Mouse (Mus musculus): ENCODE data around the gene Ebf3.

Ebf3 gene

DNA sequence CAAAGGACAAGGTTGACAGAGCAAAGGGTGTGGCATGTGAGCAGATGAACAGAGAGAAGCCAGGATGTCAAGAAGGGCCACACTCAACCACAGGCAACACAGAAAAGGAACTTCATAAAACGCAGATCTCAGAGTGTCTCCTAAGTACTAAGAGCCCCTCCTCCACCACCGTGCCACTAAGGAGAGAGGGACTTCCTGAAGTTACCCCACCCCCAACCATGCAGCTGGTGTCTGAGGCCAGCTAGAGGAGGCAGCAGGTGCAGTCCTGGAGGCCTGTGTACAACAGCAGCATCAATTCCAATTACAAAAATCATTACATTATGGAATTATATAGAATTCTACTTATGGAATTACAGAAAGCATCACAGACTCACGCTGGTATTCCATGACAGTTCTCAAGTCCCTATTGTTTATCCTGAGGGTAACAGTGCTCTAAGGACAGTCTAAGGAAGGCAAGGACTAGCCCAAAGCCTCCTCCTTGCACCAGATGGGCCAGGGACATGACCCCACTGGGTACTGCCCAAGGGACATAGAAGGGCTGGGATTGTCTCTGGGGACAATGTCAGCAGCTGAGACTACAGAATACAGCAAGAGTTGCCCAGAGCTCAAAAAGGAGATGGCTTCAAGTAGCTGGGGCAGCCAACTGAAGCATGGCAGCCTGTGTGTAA lies 24.8 kb downstream of the Ebf3 start:
- no peak for DNase-seq (ENCODE audit: low read depth, low spot score)

- no peak for DNase-seq (ENCODE audit: low read depth, low spot score)
Observed at GRCm38 (mm10) chr7:137278171-137278570, 36.1 kb downstream of the Ebf3 start.

GRCm38 (mm10) chr7:137277713-137278112 lies 36.5 kb downstream of the Ebf3 start:
- no peak for DNase-seq (ENCODE audit: low read depth, low spot score)

DNA sequence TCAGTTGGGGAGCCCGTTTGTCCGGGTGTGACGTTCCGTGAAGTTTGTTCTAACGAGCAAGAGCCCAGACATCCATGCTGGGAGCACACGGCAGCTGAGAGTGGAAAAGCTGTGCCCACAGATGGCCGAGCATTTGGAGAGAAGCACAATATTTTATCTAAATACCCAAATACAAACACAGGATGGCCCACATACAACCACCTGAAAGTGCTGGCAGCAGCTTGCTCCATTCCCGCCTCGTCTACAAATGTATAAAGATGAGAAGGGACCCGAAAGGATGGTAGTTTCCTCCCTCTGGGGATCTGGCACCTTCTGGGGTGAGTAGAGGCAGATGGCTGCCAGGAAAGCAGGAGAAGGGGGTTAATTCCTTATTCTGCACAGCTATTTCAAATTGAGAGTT lies 42.0 kb downstream of the Ebf3 start:
- DNase-seq (ENCODE audit: low read depth, low spot score), result no peak

DNA sequence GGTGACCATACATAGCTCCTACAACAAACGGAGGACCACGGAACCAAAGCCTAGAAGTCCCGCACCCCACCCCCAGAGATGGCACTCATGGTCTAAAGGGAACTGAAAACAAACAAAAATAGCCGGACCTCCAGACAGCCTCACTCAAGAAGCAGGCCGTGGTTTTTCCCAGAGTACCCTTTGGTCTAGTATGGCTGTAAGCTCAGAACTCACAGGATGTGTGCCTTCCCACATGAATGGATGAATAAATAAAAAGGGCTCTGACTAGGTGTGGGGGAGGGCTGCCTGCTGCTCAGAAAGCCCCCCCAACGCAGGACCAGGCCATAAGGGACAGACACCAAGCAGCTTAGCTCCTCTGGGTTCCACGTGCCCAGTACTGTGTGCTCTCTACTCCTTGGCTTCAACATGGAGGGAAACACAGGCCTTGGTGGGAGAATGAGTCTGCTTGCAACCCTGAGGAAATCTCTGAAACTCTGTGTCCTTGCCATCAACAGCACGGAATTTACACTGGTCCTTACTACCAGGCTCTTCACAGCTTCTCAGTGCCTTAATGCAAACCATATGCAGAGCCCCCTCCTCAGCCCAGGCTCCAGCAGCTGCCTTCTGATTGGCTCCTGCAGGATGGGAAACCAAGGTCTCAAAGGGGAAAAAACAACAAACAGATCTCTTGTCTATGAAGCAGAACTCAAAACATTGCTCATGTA lies 45.6 kb downstream of the Ebf3 start:
- DNase-seq (ENCODE audit: low read depth, low spot score), result no peak

DNA sequence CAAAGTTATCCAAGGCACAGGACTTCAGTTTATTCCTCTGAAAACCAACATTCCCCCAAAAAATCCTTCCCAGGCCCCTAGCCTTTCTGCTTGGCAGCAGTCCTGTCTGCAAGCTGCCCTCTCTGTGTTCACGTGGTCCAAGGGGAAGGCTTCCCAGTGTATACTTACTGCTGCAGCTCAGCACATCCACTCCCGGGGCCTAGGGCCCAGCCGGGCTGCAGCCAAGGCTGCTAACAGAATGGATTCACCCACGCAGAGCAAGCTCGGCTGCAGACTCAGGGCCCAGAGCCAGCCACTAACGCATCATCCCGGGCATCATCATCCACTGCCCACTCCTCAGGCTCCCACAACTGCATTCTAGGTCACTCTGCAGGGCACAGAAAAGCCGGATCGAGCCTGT lies 46.8 kb downstream of the Ebf3 start:
- DNase-seq (ENCODE audit: low read depth, low spot score), result no peak

GRCm38 (mm10) chr7:137266575-137266974 lies 47.7 kb downstream of the Ebf3 start:
- no peak for DNase-seq (ENCODE audit: low read depth, low spot score)

GRCm38 (mm10) chr7:137262330-137262729 lies 51.9 kb downstream of the Ebf3 start:
- DNase-seq (ENCODE audit: low read depth, low spot score), result no peak

GRCm38 (mm10) chr7:137246213-137246872 lies 67.9 kb downstream of the Ebf3 start:
- peak; percentile 65 for DNase-seq (ENCODE audit: low read depth, low spot score)

DNA sequence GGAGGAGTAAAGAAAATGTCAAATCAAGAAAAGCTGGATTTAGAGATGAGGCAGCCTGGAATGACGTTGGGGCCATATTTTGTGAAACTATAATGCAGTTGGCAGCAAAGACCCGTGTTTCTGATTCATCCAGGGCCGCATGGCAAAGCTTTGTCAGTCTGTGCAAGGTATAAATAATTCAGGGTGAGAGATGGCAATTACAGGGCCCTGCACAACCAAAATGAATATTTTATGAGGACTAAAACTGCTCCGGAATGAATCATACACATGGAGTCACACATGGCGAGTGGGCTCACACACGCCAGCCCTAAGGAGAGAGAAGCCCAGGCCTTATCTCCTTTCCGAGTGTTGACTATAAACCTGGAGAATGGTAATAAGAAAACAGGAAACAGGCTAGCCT lies 69.4 kb downstream of the Ebf3 start:
- DNase-seq (ENCODE audit: low read depth, low spot score), result no peak

GRCm38 (mm10) chr7:137240481-137240880 lies 73.8 kb downstream of the Ebf3 start:
- DNase-seq (ENCODE audit: low read depth, low spot score), result no peak

- DNase-seq (ENCODE audit: low read depth, low spot score), result no peak
Observed at GRCm38 (mm10) chr7:137239542-137240133, 74.6 kb downstream of the Ebf3 start.

GRCm38 (mm10) chr7:137237419-137237818 lies 76.8 kb downstream of the Ebf3 start:
- DNase-seq (ENCODE audit: low read depth, low spot score), result no peak

DNA sequence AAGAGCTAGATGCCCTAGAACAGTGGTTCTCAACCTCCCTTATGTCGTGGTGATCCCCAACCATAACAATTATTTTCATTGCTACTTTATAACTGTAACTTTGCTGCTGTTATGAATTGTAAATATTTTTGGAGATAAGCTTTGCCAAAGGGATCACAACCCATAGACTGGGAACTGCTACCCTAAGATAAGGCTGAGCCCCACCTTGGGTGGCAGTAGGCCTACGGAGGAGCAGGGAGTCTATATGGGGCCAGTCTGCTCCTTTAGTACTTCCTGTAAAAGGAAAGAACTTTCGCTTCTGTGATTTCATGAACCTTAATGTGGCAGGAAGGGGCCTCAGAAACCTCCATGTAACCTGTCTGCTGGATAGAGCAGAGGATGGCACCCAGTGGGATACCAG lies 90.4 kb downstream of the Ebf3 start:
- DNase-seq (ENCODE audit: low read depth, low spot score), result no peak

- no peak for DNase-seq (ENCODE audit: low read depth, low spot score)
Observed at GRCm38 (mm10) chr7:137222831-137223505, 91.3 kb downstream of the Ebf3 start.

- DNase-seq (ENCODE audit: low read depth, low spot score), result no peak
Observed at GRCm38 (mm10) chr7:137221599-137221998, 92.6 kb downstream of the Ebf3 start.

DNA sequence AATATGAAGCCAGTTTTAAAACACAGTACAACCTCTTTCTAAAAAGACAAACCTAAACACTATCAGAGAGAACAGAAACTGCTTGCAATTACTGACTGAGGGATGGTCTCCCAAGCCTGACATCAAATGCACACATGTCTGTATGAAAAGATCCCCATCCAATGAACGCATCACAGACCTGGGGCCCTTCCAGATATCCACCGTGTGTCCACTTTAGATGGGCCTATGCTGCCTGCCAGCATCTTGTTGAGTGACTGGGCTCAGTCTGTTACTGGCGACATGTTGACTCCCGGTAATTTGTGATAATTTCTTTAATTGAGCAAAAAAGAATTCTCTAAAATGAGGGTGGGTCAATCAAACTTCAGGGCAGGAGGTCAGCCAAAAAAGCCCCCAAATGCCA lies 93.8 kb downstream of the Ebf3 start:
- no peak for DNase-seq (ENCODE audit: low read depth, low spot score)

- DNase-seq (ENCODE audit: low read depth, low spot score), result no peak
Observed at GRCm38 (mm10) chr7:137218706-137219105, 95.5 kb downstream of the Ebf3 start.

DNA sequence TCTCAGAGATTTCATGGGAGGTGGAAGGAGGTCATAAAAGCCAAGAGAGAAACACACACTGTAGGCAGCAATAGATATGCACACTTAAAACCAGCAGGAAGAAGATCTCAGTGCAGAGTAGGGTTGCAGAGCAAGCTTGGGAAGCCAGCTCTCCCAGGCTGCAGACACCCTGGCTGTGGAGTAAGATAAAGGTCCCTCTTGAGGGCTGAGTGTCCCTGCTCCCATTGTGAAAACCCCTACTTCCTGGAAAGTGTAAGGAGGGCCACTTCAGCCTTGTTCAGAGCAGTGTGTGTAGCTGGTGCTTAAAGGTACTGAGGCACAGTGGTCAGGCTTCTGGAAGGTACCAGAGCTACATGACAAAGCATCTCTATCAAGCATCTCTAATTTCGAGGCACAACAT lies 100.8 kb downstream of the Ebf3 start:
- DNase-seq (ENCODE audit: low read depth, low spot score), result no peak

DNA sequence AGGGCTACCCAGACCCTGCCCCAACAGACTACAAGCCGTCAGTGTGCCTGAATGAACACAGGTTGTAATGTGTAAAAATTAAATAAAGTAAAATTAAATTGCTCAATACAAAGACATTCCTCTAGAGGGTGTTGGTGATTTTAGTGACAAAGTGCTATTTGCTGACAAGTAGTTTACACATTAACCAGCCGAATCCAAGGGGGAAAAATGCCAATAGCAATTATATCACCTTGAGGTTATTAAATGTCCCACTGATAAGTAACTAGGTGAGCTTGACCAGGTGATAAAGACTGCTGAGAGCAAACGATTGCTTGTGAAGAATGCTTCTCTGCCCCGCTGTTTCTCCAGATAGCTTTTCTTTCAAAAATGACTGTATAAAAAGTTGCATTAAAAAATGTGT lies 102.9 kb downstream of the Ebf3 start:
- no peak for DNase-seq (ENCODE audit: low read depth, low spot score)

DNA sequence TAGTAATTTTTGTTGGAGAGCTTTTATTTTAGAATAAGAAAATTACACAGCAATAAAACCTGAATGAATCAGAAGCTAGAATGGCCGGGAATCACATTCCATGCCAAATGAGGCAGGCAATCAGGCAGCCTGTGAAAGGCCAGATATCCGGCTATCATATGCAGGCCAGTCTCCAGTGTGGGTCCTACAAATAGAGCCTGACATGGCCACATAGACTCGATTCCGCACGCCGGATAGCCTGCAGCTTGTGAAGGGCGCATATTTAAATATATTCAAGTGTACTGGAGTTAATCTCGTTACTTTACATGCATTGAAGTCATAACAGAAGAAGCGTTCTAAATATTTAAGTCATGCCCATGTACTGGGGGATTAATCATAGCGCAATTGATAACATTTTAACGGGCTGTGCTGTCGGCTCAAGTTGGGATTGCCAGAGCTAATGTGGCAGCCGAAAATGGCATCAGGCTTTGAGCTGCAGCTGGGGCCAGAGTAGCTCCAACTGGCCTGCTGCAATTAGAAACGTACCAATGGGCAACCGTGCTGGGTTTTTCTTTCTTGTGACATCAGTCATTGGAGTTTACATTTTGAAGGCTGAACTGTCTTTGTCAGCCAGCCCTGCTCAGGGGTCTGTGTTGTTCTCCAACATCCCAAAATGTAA lies 104.4 kb downstream of the Ebf3 start:
- DNase-seq (ENCODE audit: low read depth, low spot score), result no peak

All from ES-CJ7 (cell line).